Mouse (Mus musculus) intestine, embryonic 16.5 days (tissue): ENCODE data around the gene Cpne6. TPM values are rescaled to one million over a fixed set of nuclear protein-coding genes. Genes with fewer than 3 reads are reported as not detected.

Source experiments
- ATAC-seq: fragments of 200-750 bp; cut with Nextera tagmentation; 2 replicates; pipeline ENCODE4 v1.8.0; 2017; ENCODE audit warnings: moderate TSS enrichment, moderate library complexity
- H3K27ac ChIP-seq: fragments of 300-500 bp; sonication (generic); 2 replicates; pipeline ENCODE4 v1.5.1; 2014; ENCODE audit warnings: mild to moderate bottlenecking, low read length
- H3K27me3 ChIP-seq: fragments of 300-500 bp; sonication (generic); replicated peaks from 2 replicates; pipeline ENCODE4 v1.6.1; 2014; ENCODE audit warnings: low read length, control low read depth, mixed read lengths; ENCODE audit not compliant: control insufficient read depth, insufficient read depth
- H3K36me3 ChIP-seq: fragments of 300-500 bp; sonication (generic); 2 replicates; pipeline ENCODE4 v1.6.1; 2014; ENCODE audit warnings: low read length, control low read depth; ENCODE audit not compliant: control insufficient read depth, insufficient read depth
- H3K4me1 ChIP-seq: fragments of 300-500 bp; sonication (generic); 2 replicates; pipeline ENCODE4 v1.6.1; 2014; ENCODE audit warnings: low read length, control low read depth, mixed read lengths; ENCODE audit not compliant: control insufficient read depth, insufficient read depth
- H3K4me2 ChIP-seq: fragments of 300-500 bp; sonication (generic); 2 replicates; pipeline ENCODE4 v1.6.1; 2014; ENCODE audit warnings: low read depth, low read length, control low read depth
- H3K4me3 ChIP-seq: fragments of 300-500 bp; sonication (generic); 2 replicates; pipeline ENCODE4 v1.5.1; 2014; ENCODE audit warnings: mild to moderate bottlenecking, low read length
- H3K9ac ChIP-seq: fragments of 300-500 bp; sonication (generic); 2 replicates; pipeline ENCODE4 v1.6.1; 2014; ENCODE audit warnings: low read depth, low read length
- H3K9me3 ChIP-seq: fragments of 300-500 bp; sonication (generic); 2 replicates; pipeline ENCODE4 v1.6.1; 2016; ENCODE audit warnings: low read length, control low read depth; ENCODE audit not compliant: control insufficient read depth
- WGBS: fragments of 180-500 bp; shearing (Covaris S2); extraction: QIAGEN DNeasy Blood & Tissue Kit; methylation state at CpG from one replicate; pipeline ENCODE4 v1.1.7; 2014; 5-methylcytosine and 5-hydroxymethylcytosine counted together
- polyA plus RNA-seq: library from polyadenylated mRNA; unstranded; fragments of >200 nt; fragmentation: Nextera tagmentation; extraction: Ambion mirVana; gene quantifications from 2 replicates; pipeline ENCODE4 v1.2.1, GENCODE M21; 2015

Cpne6 gene
- polyA plus RNA-seq, 1 experiment from 2014 or later, result 0.61 TPM

- H3K9ac ChIP-seq, result no peak overlapping the region
- 51% methylated on average over 6 of the region's 6 CpGs for WGBS
- H3K4me3 ChIP-seq, result no peak overlapping the region; the same call in 1 of the 2 replicates
- H3K4me1 ChIP-seq, result peaks cover 17% of the 10 kb centered on the region
- peak overlapping the region; percentile 65 for H3K4me2 ChIP-seq
- no peak overlapping the region for H3K27ac ChIP-seq
- no peak for ATAC-seq
- no peaks in the 10 kb centered on the region for H3K9me3 ChIP-seq
- H3K27me3 ChIP-seq, result no peaks in the 10 kb centered on the region
- H3K36me3 ChIP-seq, result 0 out of 2 replicates have a peak, but pooled peaks cover 2% of the 10 kb centered on the region
These were observed 48.6 kb downstream of the Cpne6 start for GRCm38 (mm10) chr14:55558740-55559448.

GRCm38 (mm10) chr14:55559799-55560201, 49.6 kb downstream of the Cpne6 start, which contains the start of gene Dcaf11:
Gene Dcaf11, plus strand, starts transcription at chr14:55560006.
- Histone ChIP-seq H3K4me2 (peak within 1 kb of the TSS; percentile 83), H3K4me1 (peaks cover 14% of the 10 kb centered on the region), H3K9ac (peak within 1 kb of the TSS; percentile 80), H3K27ac (peak within 1 kb of the TSS; percentile 98), H3K27me3 (no peaks in the 10 kb centered on the region), H3K36me3 (peaks cover 6% of the 10 kb centered on the region; the same call in 1 of the 2 replicates), H3K9me3 (no peaks in the 10 kb centered on the region), H3K4me3 (peak within 1 kb of the TSS; percentile 71)
- WGBS, result 0% methylated on average over 27 of the region's 27 CpGs
- ATAC-seq, result peak; percentile 87

GRCm38 (mm10) chr14:55560202-55561073, 50.2 kb downstream of the Cpne6 start, which contains the start of gene A730061H03Rik:
Gene A730061H03Rik, minus strand, starts transcription at chr14:55560406.
- peaks cover 9% of the 10 kb centered on the region; the same call in 1 of the 2 replicates for H3K36me3 ChIP-seq
- peak within 1 kb of the TSS; percentile 98 for H3K27ac ChIP-seq
- H3K4me2 ChIP-seq, result peak within 1 kb of the TSS; percentile 83
- peak; percentile 94 for ATAC-seq
- peak within 1 kb of the TSS; percentile 71 for H3K4me3 ChIP-seq
- H3K9me3 ChIP-seq, result no peaks in the 10 kb centered on the region
- under 1% methylated on average over 51 of the region's 51 CpGs for WGBS
- H3K4me1 ChIP-seq, result peaks cover 14% of the 10 kb centered on the region
- peak within 1 kb of the TSS; percentile 80 for H3K9ac ChIP-seq
- no peaks in the 10 kb centered on the region for H3K27me3 ChIP-seq

GRCm38 (mm10) chr14:55561860-55562259, 51.6 kb downstream of the Cpne6 start:
- Histone ChIP-seq H3K4me3 (no peak overlapping the region), H3K36me3 (peaks cover 15% of the 10 kb centered on the region; the same call in 1 of the 2 replicates), H3K9ac (no peak overlapping the region), H3K27ac (no peak overlapping the region), H3K4me1 (peaks cover 11% of the 10 kb centered on the region), H3K9me3 (no peaks in the 10 kb centered on the region), H3K27me3 (no peaks in the 10 kb centered on the region), H3K4me2 (no peak overlapping the region)
- 80% methylated on average over 10 of the region's 10 CpGs for WGBS
- ATAC-seq, result no peak

- WGBS, result 93% methylated on average over 11 of the region's 11 CpGs
- no peak overlapping the region for H3K27ac ChIP-seq
- ATAC-seq, result no peak
These were observed 53.0 kb downstream of the Cpne6 start for GRCm38 (mm10) chr14:55563249-55563648.

GRCm38 (mm10) chr14:55565748-55566147, 55.5 kb downstream of the Cpne6 start:
- H3K9ac ChIP-seq, result no peak overlapping the region
- H3K4me1 ChIP-seq, result peaks cover 11% of the 10 kb centered on the region
- no peaks in the 10 kb centered on the region for H3K9me3 ChIP-seq
- H3K4me3 ChIP-seq, result no peak overlapping the region
- H3K27ac ChIP-seq, result no peak overlapping the region
- WGBS, result 63% methylated on average over 3 of the region's 3 CpGs
- H3K27me3 ChIP-seq, result no peaks in the 10 kb centered on the region
- H3K36me3 ChIP-seq, result peaks cover 21% of the 10 kb centered on the region
- H3K4me2 ChIP-seq, result no peak overlapping the region
- ATAC-seq, result no peak

More at GRCm38 (mm10) chr14:55563249-55563648, 53.0 kb downstream of the Cpne6 start:
- H3K36me3 ChIP-seq, result peaks cover 15% of the 10 kb centered on the region; the same call in 1 of the 2 replicates
- H3K27me3 ChIP-seq, result no peaks in the 10 kb centered on the region
- H3K4me3 ChIP-seq, result no peak overlapping the region
- H3K9me3 ChIP-seq, result no peaks in the 10 kb centered on the region
- H3K4me2 ChIP-seq, result no peak overlapping the region
- H3K4me1 ChIP-seq, result peaks cover 11% of the 10 kb centered on the region
- no peak overlapping the region for H3K9ac ChIP-seq

Other genes starting within 250 kb of the Cpne6 start
- 165 and 167 TPM in 2 replicates for gene Dhrs4, start 31.7 kb upstream of the Cpne6 start, polyA plus RNA-seq
- gene Carmil3, start 19.8 kb upstream of the Cpne6 start, polyA plus RNA-seq, result 1.0 TPM in 2 replicates
- not detected in 2 replicates for gene Nrl, start 14.5 kb downstream of the Cpne6 start, polyA plus RNA-seq
- gene Pck2, start 29.8 kb downstream of the Cpne6 start, polyA plus RNA-seq, result 46.2 and 51.8 TPM in 2 replicates
- gene Dcaf11, start 49.6 kb downstream of the Cpne6 start, polyA plus RNA-seq, result 102 and 104 TPM in 2 replicates
- 2.0 and 2.2 TPM in 2 replicates for gene A730061H03Rik, start 50.0 kb downstream of the Cpne6 start, polyA plus RNA-seq
- gene Fitm1, start 65.2 kb downstream of the Cpne6 start, polyA plus RNA-seq, result 0.18 and 0.28 TPM in 2 replicates
- 217 and 224 TPM in 2 replicates for gene Psme1, start 67.7 kb downstream of the Cpne6 start, polyA plus RNA-seq
- 14.0 and 15.6 TPM in 2 replicates for gene Emc9, start 74.9 kb downstream of the Cpne6 start, polyA plus RNA-seq
- 347 and 368 TPM in 2 replicates for gene Psme2, start 80.7 kb downstream of the Cpne6 start, polyA plus RNA-seq
- gene Rnf31, start 81.3 kb downstream of the Cpne6 start, polyA plus RNA-seq, result 19.0 and 19.8 TPM in 2 replicates
- 11.6 and 12.9 TPM in 2 replicates for gene Irf9, start 93.1 kb downstream of the Cpne6 start, polyA plus RNA-seq
- 13.1 and 13.9 TPM in 2 replicates for gene Rec8, start 107.6 kb downstream of the Cpne6 start, polyA plus RNA-seq
- 65.5 and 71.1 TPM in 2 replicates for gene Ipo4, start 125.5 kb downstream of the Cpne6 start, polyA plus RNA-seq
- gene Gm49378, start 127.5 kb downstream of the Cpne6 start, polyA plus RNA-seq, result 0.53 and 0.70 TPM in 2 replicates
- 131 and 133 TPM in 2 replicates for gene Tm9sf1, start 133.4 kb downstream of the Cpne6 start, polyA plus RNA-seq
- 1.0 and 1.3 TPM in 2 replicates for gene Tssk4, start 139.7 kb downstream of the Cpne6 start, polyA plus RNA-seq
- gene Mdp1, start 150.1 kb downstream of the Cpne6 start, polyA plus RNA-seq, result 65.6 and 70.7 TPM in 2 replicates
- gene Gmpr2, start 161.5 kb downstream of the Cpne6 start, polyA plus RNA-seq, result 52.3 and 58.4 TPM in 2 replicates
- gene Nedd8, start 161.7 kb downstream of the Cpne6 start, polyA plus RNA-seq, result 464 and 495 TPM in 2 replicates
- gene Tinf2, start 171.4 kb downstream of the Cpne6 start, polyA plus RNA-seq, result 32.6 and 37.1 TPM in 2 replicates
- gene Tgm1, start 203.5 kb downstream of the Cpne6 start, polyA plus RNA-seq, result 0.75 and 1.4 TPM in 2 replicates
- 36.9 and 37.5 TPM in 2 replicates for gene Rabggta, start 211.8 kb downstream of the Cpne6 start, polyA plus RNA-seq
- 151 and 173 TPM in 2 replicates for gene Dhrs1, start 235.2 kb downstream of the Cpne6 start, polyA plus RNA-seq
- gene Nop9, start 235.2 kb downstream of the Cpne6 start, polyA plus RNA-seq, result 28.3 and 33.6 TPM in 2 replicates
- 118 and 152 TPM in 2 replicates for gene Cideb, start 248.0 kb downstream of the Cpne6 start, polyA plus RNA-seq